ENCODE assay signal across 8 mouse cellular contexts in the genomic region with DNA sequence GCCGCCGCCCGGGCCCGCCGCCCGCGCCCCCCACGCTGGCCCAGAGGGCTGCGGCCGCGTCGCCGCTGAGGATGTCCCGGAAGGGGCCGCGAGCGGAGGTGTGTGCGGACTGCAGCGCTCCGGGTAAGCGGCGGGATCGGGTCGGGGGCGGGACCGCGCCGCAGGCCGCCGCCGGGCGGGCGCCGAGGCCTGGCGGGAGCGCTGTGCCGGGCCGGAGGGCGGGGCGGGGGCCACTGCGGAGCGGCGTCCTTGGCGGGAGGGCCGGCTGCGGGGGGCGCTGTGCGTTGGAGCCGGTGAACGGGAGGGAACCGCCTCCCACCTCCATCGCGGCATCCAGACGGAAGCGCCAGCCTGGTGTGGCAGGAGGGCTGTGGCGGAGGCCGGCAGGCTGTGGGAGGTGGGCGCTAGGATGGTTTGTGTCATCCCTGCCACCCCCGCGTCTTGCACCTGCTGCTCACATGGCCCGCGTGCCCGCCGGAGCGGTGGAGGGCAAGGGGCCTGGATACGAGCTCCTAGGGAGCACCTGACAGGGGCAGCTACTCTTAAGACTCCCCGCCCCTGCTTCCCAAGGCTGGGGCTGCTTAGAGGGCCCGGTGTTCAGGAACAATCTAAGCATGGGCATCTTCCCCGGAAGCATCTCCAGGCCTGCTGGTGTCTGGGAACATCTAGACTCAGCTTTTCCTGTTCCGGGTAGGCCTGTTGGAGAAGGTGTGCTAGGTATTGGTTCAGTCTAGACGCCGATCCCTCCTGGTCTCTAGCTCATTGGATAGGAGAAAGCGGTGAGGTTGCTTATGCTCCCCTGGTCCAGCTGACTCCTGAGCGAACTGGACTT. TPM values are rescaled to one million over a fixed set of nuclear protein-coding genes. Genes with fewer than 3 reads are reported as not detected.
DNase-seq lines count a peak whose midpoint lies in the region; ATAC-seq and TF ChIP-seq lines count a peak whose summit lies in the region.

A gene (plus strand): TSS at position 51 of the 832 bp plus-strand sequence.

- H3K4me3 ChIP-seq in C2C12 (ENCODE audit: insufficient read depth, poor library complexity, severe bottlenecking), result peak within 1 kb of the TSS; percentile 69
- H3K4me3 ChIP-seq in embryonic facial prominence, embryonic 10.5 days, result peak within 1 kb of the TSS; percentile 85
- peak within 1 kb of the TSS; percentile 99 for H3K4me3 ChIP-seq in heart, embryonic 10.5 days
- peak within 1 kb of the TSS; percentile 98 for H3K4me3 ChIP-seq in kidney, embryonic 15.5 days (replicated peaks)
- H3K4me3 ChIP-seq in liver, embryonic 16.5 days (ENCODE audit: low read depth, low read length), result peak within 1 kb of the TSS; percentile 84
- H3K4me3 ChIP-seq in neural tube, embryonic 15.5 days (replicated peaks), result peak within 1 kb of the TSS; percentile 87

- peak within 1 kb of the TSS; percentile 96 for H3K9ac ChIP-seq in kidney, embryonic 15.5 days
- H3K9ac ChIP-seq in liver, embryonic 16.5 days (ENCODE audit: low read depth, low read length), result peak within 1 kb of the TSS; percentile 87
- H3K9ac ChIP-seq in neural tube, embryonic 15.5 days (replicated peaks), result peak within 1 kb of the TSS; percentile 89

- peaks cover 91% of the 10 kb centered on the region for H3K4me1 ChIP-seq in embryonic facial prominence, embryonic 10.5 days
- H3K4me1 ChIP-seq in heart, embryonic 10.5 days, result peaks cover 84% of the 10 kb centered on the region
- peaks cover 83% of the 10 kb centered on the region for H3K4me1 ChIP-seq in kidney, embryonic 15.5 days
- H3K4me1 ChIP-seq in liver, embryonic 16.5 days (ENCODE audit: control insufficient read depth, low read depth, low read length), result peaks cover 64% of the 10 kb centered on the region
- H3K4me1 ChIP-seq in neural tube, embryonic 15.5 days, result peaks cover 74% of the 10 kb centered on the region

- peak within 1 kb of the TSS; percentile 90 for H3K27ac ChIP-seq in embryonic facial prominence, embryonic 10.5 days (replicated peaks)
- H3K27ac ChIP-seq in heart, embryonic 10.5 days, result peak within 1 kb of the TSS; percentile 97
- peak within 1 kb of the TSS; percentile 94 for H3K27ac ChIP-seq in kidney, embryonic 15.5 days
- H3K27ac ChIP-seq in liver, embryonic 16.5 days (ENCODE audit: low read length), result peak within 1 kb of the TSS; percentile 73
- peak within 1 kb of the TSS; percentile 91 for H3K27ac ChIP-seq in neural tube, embryonic 15.5 days (replicated peaks)

- peak; percentile 1 for ATAC-seq in kidney, embryonic 15.5 days (replicated peaks; ENCODE audit: low FRiP score)
- peak; percentile 30 for ATAC-seq in liver, embryonic 16.5 days (ENCODE audit: low read depth)
- no peak for ATAC-seq in neural tube, embryonic 15.5 days (ENCODE audit: low FRiP score)
- no peak for ATAC-seq in activated CD4-positive, CD25-positive, alpha-beta regulatory T cell, adult 4 months

- WGBS in embryonic facial prominence, embryonic 10.5 days, result 2% methylated on average over 74 of the region's 74 CpGs
- 3% methylated on average over 70 of the region's 74 CpGs for WGBS in heart, embryonic 10.5 days
- 2% methylated on average over 41 of the region's 74 CpGs for WGBS in kidney, embryonic 15.5 days
- whole genome bisulfite sequencing in liver, embryonic 16.5 days (ENCODE audit: insufficient replicate concordance), result under 1% methylated on average over 64 of the region's 74 CpGs
- 2% methylated on average over 53 of the region's 74 CpGs for WGBS in neural tube, embryonic 15.5 days

- peak; percentile 60 for DNase-seq in ZHBTc4 (ENCODE audit: low read depth, low spot score)
- peak; percentile 57 for DNase-seq in embryonic facial prominence, embryonic 10.5 days (ENCODE audit: low spot score)
- no peak for DNase-seq in heart, embryonic 10.5 days (ENCODE audit: low spot score)

- peaks cover 54% of the 10 kb centered on the region for H3K79me3 ChIP-seq in C2C12 (ENCODE audit: low read depth)

- H3K79me2 ChIP-seq in C2C12 (ENCODE audit: control insufficient read depth, insufficient read depth), result peaks cover 71% of the 10 kb centered on the region

- H3ac ChIP-seq in C2C12 (ENCODE audit: control insufficient read depth, insufficient read length, low read depth), result peak within 1 kb of the TSS; percentile 83

- no peaks in the 10 kb centered on the region for H3K27me3 ChIP-seq in C2C12 (ENCODE audit: control insufficient read depth, insufficient read depth, insufficient read length)
- no peaks in the 10 kb centered on the region for H3K27me3 ChIP-seq in embryonic facial prominence, embryonic 10.5 days (replicated peaks; ENCODE audit: low read depth, poor library complexity, severe bottlenecking)
- H3K27me3 ChIP-seq in heart, embryonic 10.5 days (ENCODE audit: insufficient read depth, poor library complexity, severe bottlenecking), result 0 out of 2 replicates have a peak, but pooled peaks cover 4% of the 10 kb centered on the region
- no peaks in the 10 kb centered on the region for H3K27me3 ChIP-seq in kidney, embryonic 15.5 days
- H3K27me3 ChIP-seq in liver, embryonic 16.5 days (ENCODE audit: control insufficient read depth, insufficient read depth, low read depth, low read length), result peaks cover 27% of the 10 kb centered on the region
- no peaks in the 10 kb centered on the region for H3K27me3 ChIP-seq in neural tube, embryonic 15.5 days (replicated peaks)

- no peaks in the 10 kb centered on the region for H3K9me3 ChIP-seq in embryonic facial prominence, embryonic 10.5 days
- H3K9me3 ChIP-seq in heart, embryonic 10.5 days, result no peaks in the 10 kb centered on the region
- no peaks in the 10 kb centered on the region for H3K9me3 ChIP-seq in kidney, embryonic 15.5 days (replicated peaks)
- no peaks in the 10 kb centered on the region for H3K9me3 ChIP-seq in liver, embryonic 16.5 days (replicated peaks; ENCODE audit: control insufficient read depth, low read length)
- H3K9me3 ChIP-seq in neural tube, embryonic 15.5 days (replicated peaks), result no peaks in the 10 kb centered on the region

- peak within 1 kb of the TSS; percentile 99 for H3K4me2 ChIP-seq in kidney, embryonic 15.5 days
- peak within 1 kb of the TSS; percentile 97 for H3K4me2 ChIP-seq in liver, embryonic 16.5 days (ENCODE audit: low read depth, low read length)
- peak within 1 kb of the TSS; percentile 94 for H3K4me2 ChIP-seq in neural tube, embryonic 15.5 days

- H3K36me3 ChIP-seq in C2C12 (ENCODE audit: control insufficient read depth, insufficient read depth), result peaks cover 13% of the 10 kb centered on the region
- H3K36me3 ChIP-seq in embryonic facial prominence, embryonic 10.5 days (replicated peaks), result peaks cover 19% of the 10 kb centered on the region
- H3K36me3 ChIP-seq in heart, embryonic 10.5 days, result no peaks in the 10 kb centered on the region
- H3K36me3 ChIP-seq in kidney, embryonic 15.5 days, result 0 out of 2 replicates have a peak, but pooled peaks cover 3% of the 10 kb centered on the region
- no peaks in the 10 kb centered on the region for H3K36me3 ChIP-seq in liver, embryonic 16.5 days (ENCODE audit: control insufficient read depth, insufficient read depth)
- H3K36me3 ChIP-seq in neural tube, embryonic 15.5 days, result no peaks in the 10 kb centered on the region

- peak; percentile 36 for TF ChIP-seq CTCF in C2C12 (IDR thresholded peaks at IDR 0.05; ENCODE audit: control insufficient read depth, insufficient read depth, insufficient read length)

TF ChIP-seq in C2C12, 6 proteins besides CTCF, POLR2A, EP300 and RAD21:
- TF ChIP-seq FOSL1 (IDR thresholded peaks at IDR 0.05; ENCODE audit: insufficient read depth, low read length, poor library complexity, severe bottlenecking), result no peak
- no peak for TF ChIP-seq CEBPB (IDR thresholded peaks at IDR 0.05; ENCODE audit: low read depth)
- no peak for TF ChIP-seq USF1 (IDR thresholded peaks at IDR 0.05; ENCODE audit: low read depth)
- no peak for TF ChIP-seq MYOG (IDR thresholded peaks at IDR 0.05; ENCODE audit: control insufficient read depth, extremely low read depth, insufficient read length)
- TF ChIP-seq MAX (IDR thresholded peaks at IDR 0.05), result no peak
- no peak for TF ChIP-seq MYOD1 (IDR thresholded peaks at IDR 0.05; ENCODE audit: control insufficient read depth, insufficient read length, low read depth)

RNA-seq across cellular contexts. Expression of the gene that starts here (rescaled TPM):
- polyA plus RNA-seq in C2C12 (2012; fragmentation: generic; extraction: Trizol), result 56.7 TPM
- 13.0 and 13.2 TPM in 2 replicates for polyA plus RNA-seq in embryonic facial prominence, embryonic 10.5 days (2016; fragmentation: Nextera tagmentation; extraction: Ambion mirVana)
- polyA plus RNA-seq in heart, embryonic 10.5 days (2016; fragmentation: Nextera tagmentation; extraction: Ambion mirVana), result 9.0 and 11.9 TPM in 2 replicates
- polyA plus RNA-seq in kidney, embryonic 15.5 days (2015; fragmentation: Nextera tagmentation; extraction: Ambion mirVana), result 9.7 and 12.6 TPM in 2 replicates
- 1.3 and 1.5 TPM in 2 replicates for polyA plus RNA-seq in liver, embryonic 16.5 days (2015; fragmentation: Nextera tagmentation; extraction: Ambion mirVana)
- 13.9 and 14.0 TPM in 2 replicates for polyA plus RNA-seq in neural tube, embryonic 15.5 days (2015; fragmentation: Nextera tagmentation; extraction: Ambion mirVana)
- 1 to 10 TPM; 8.6 to 9.2 TPM for polyA plus RNA-seq in activated CD4-positive, CD25-positive, alpha-beta regulatory T cell, adult 4 months (2017; shearing (Covaris generic))

Comparison
In these comparisons a context has a peak if more than half of its experiments do, and no peak if none do; other contexts are left out.
1. ATAC-seq: peak in kidney, embryonic 15.5 days (single experiment) and liver, embryonic 16.5 days (single experiment); none in neural tube, embryonic 15.5 days (single experiment) and activated CD4-positive, CD25-positive, alpha-beta regulatory T cell, adult 4 months (single experiment).
2. Peak in every context shown above with its lines, with median percentiles within 50 percentile points of each other: H3K4me3 ChIP-seq, H3K27ac ChIP-seq, H3K4me2 ChIP-seq and H3K9ac ChIP-seq.